Mouse (Mus musculus) kidney, adult 2 months (tissue): Measurements from ENCODE around the gene Map3k13. TPM values are rescaled to one million over a fixed set of nuclear protein-coding genes. Genes with fewer than 3 reads are reported as not detected.

ENCODE experiments used
- DNase-seq: peaks from one replicate; pipeline ENCODE4 v3.0.0; 2021
- H3K27ac ChIP-seq: fragments of 200-500 bp; 2 replicates; pipeline ENCODE4 v1.5.1; 2012; ENCODE audit warnings: low read depth, low read length, control low read depth, inconsistent platforms; ENCODE audit not compliant: insufficient read depth
- H3K27me3 ChIP-seq: fragments of 200-500 bp; replicated peaks from 2 replicates; pipeline ENCODE4 v1.6.1; 2012; ENCODE audit warnings: mild to moderate bottlenecking, moderate library complexity, low read length, inconsistent platforms; ENCODE audit not compliant: control insufficient read depth, insufficient read depth
- H3K36me3 ChIP-seq: fragments of 200-500 bp; 2 replicates; pipeline ENCODE4 v1.6.1; 2012; ENCODE audit warnings: mild to moderate bottlenecking, moderate library complexity, low read length, inconsistent platforms; ENCODE audit not compliant: control insufficient read depth, insufficient read depth
- H3K4me1 ChIP-seq: fragments of 200-500 bp; 2 replicates; pipeline ENCODE4 v1.6.1; 2011; ENCODE audit warnings: low read length; ENCODE audit not compliant: control insufficient read depth, insufficient read depth
- H3K4me3 ChIP-seq: fragments of 200-500 bp; 2 replicates; pipeline ENCODE4 v1.5.1; 2011; ENCODE audit warnings: mild to moderate bottlenecking, low read depth, low read length, control low read depth; ENCODE audit not compliant: insufficient read depth
- CTCF ChIP-seq: fragments of 200-500 bp; conservative IDR thresholded peaks from 2 replicates; pipeline ENCODE4 v1.5.1; 2011; ENCODE audit warnings: low read depth, mild to moderate bottlenecking, control low read depth, low read length, moderate library complexity, mixed read lengths; ENCODE audit not compliant: insufficient read depth, insufficient read length
- POLR2A ChIP-seq: fragments of 200-500 bp; IDR thresholded peaks from one replicate; pipeline ENCODE4 v1.6.1; 2011; ENCODE audit warnings: low read depth, low read length, control low read depth
- WGBS: fragments of 180-500 bp; shearing (Covaris S2); methylation state at CpG from one replicate; pipeline ENCODE4 v1.1.7; 2018; 5-methylcytosine and 5-hydroxymethylcytosine counted together
- polyA plus RNA-seq: library from polyadenylated mRNA; depleted of rRNA; stranded (reverse); fragments of >200 nt; gene quantifications from 2 replicates; pipeline ENCODE4 v1.2.3, GENCODE M21; 2012

The Map3k13 gene
- polyA plus RNA-seq, 1 experiment: 4.6 TPM

DNA sequence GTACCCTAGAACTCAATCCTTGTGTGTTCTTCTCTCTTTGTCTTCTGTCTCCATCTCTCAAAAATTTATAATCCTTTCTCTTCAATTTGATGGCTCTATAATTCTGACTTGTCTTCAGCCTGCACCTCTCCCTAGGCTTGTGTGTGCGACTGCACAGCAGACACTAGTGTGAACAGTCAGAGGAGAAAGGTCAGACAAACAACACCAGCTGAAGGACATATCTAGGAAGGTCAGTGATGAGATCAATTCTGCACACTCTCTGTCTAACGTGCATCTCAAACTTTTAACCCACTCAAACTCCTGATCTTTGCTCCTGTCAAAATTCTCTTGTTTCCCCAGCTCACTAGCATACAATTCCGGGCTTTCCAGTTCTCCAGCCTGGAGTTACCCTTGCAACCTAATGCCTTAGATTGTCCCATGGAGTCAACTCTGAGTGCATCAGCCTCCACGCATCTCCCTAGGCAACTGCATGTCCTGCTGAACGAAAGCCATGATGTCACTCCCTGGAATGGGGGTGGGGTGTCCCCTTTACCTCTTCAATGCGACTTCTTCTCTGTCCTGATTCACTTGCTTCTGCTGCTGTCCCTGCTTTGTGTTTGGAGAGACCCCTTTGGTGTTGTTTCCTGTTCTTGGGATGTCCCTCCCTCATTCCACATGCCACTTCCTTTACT lies 19.2 kb downstream of the Map3k13 start:
- H3K27ac ChIP-seq: no peak overlapping the region
- no peak overlapping the region for H3K4me3 ChIP-seq
- TF ChIP-seq CTCF (no peak), POLR2A (no peak)
- H3K4me1 ChIP-seq: peaks cover 6% of the 10 kb centered on the region
- no peaks in the 10 kb centered on the region for H3K27me3 ChIP-seq
- 53% methylated on average over 6 of the region's 6 CpGs for WGBS
- DNase-seq: no peak
- no peaks in the 10 kb centered on the region; the same call in 1 of the 2 replicates for H3K36me3 ChIP-seq

DNA sequence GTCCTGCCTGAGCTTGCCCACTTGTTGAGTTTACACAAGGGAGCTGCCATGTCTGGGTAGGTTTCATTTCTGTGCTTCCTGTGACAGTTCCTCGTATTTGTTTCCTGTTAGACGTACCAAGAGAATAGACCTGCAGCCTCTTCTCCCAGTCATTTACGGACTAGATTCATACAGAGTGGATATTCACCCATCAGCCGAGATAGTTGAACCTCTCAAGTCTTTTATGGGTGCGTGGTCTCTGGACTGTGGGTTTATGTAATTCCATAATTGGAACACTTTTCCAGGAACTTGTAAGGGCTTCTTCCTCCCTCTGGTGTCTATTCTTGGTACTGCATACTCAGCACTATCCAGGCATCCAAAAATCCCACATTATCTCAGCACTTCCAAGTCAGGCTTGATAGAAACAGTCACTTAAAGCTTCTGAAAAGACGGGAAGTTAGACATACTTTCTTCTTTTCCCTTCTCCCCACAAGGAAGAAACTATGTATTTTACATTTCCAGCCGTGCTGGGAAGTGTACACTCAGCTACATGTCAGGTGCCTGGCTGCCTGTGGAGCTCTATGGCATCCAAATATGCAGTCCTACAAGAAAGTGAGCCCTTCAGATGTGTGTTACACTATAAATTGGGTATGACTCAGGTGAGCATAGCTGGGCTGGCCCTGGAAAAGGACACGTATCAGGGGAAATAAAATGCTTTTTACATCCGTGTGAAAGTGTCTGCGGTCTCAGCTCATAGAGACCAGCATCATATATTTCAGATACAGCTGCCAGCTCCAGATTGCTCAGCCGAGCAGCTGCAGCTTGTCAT lies 20.9 kb downstream of the Map3k13 start:
- Histone ChIP-seq H3K36me3 (no peaks in the 10 kb centered on the region), H3K27me3 (no peaks in the 10 kb centered on the region), H3K4me3 (no peak overlapping the region), H3K27ac (no peak overlapping the region), H3K4me1 (peaks cover 8% of the 10 kb centered on the region)
- peak; percentile 28; the same call in 1 of the 2 replicates for TF ChIP-seq CTCF
- no peak for TF ChIP-seq POLR2A
- 21% methylated on average over 11 of the region's 11 CpGs for WGBS
- DNase-seq: peak; percentile 82

DNA sequence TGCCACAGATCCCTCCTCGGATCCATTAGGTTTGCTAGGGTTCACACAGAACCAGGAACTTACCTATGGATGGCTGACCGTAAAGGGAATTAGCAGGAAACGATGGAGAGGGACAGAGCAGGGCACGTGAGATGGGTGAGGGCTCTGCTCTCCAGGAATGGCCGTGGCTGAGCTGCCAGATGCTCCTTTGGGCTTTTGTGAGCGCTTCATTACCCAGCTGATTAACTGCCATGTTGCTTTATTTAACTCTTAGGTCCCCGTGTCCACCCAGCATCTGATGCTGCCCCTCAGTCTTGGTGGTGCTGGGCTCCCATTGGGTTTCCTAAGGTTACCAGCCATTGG lies 21.5 kb downstream of the Map3k13 start:
- H3K4me3 ChIP-seq: no peak overlapping the region
- TF ChIP-seq CTCF (no peak), POLR2A (no peak)
- no peak for DNase-seq
- H3K27ac ChIP-seq: no peak overlapping the region
- H3K4me1 ChIP-seq: peaks cover 8% of the 10 kb centered on the region
- H3K27me3 ChIP-seq: no peaks in the 10 kb centered on the region
- 22% methylated on average over 7 of the region's 7 CpGs for WGBS
- H3K36me3 ChIP-seq: no peaks in the 10 kb centered on the region

DNA sequence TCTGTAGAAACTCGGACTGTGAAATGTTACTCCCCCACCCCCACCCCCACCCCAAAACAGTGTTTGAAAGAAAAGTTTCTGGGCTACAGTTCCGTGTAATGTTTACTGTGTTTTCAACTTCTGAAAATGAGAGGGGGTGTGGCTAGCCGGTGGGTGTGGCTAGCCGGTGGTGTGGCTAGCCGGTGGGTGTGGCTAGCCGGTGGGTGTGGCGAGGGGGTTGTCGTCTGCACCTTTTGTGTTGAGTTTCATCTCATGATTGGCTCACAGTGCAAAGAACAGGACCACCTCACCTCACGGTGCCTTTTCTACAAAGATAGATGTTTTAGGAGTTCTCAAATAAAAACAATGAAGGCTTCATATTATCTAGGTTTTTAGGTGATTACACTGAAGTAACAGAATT lies 24.0 kb downstream of the Map3k13 start:
- peak; percentile 78 for DNase-seq
- 17% methylated on average over 9 of the region's 9 CpGs for WGBS

GRCm38 (mm10) chr16:21818629-21819028 lies 24.5 kb downstream of the Map3k13 start:
- peaks cover 8% of the 10 kb centered on the region for H3K4me1 ChIP-seq
- 13% methylated on average over 8 of the region's 8 CpGs for WGBS
- H3K36me3 ChIP-seq: no peaks in the 10 kb centered on the region
- no peak for TF ChIP-seq POLR2A
- TF ChIP-seq CTCF: no peak
- H3K27ac ChIP-seq: peak overlapping the region; percentile 62; the same call in 1 of the 2 replicates
- H3K27me3 ChIP-seq: no peaks in the 10 kb centered on the region
- DNase-seq: peak; percentile 94
- no peak overlapping the region for H3K4me3 ChIP-seq

More for the DNA sequence above, 24.0 kb downstream of the Map3k13 start:
- Histone ChIP-seq H3K27ac (0 out of 2 replicates have a peak overlapping the region, but pooled peaks have one; percentile 34), H3K4me1 (peaks cover 8% of the 10 kb centered on the region), H3K4me3 (no peak overlapping the region), H3K27me3 (no peaks in the 10 kb centered on the region), H3K36me3 (no peaks in the 10 kb centered on the region)
- no peak for TF ChIP-seq POLR2A
- TF ChIP-seq CTCF: no peak

- peak overlapping the region; percentile 73 for H3K27ac ChIP-seq
- no peaks in the 10 kb centered on the region for H3K27me3 ChIP-seq
- 39% methylated on average over 9 of the region's 9 CpGs for WGBS
- DNase-seq: peak; percentile 93
- TF ChIP-seq CTCF: no peak
- no peak for TF ChIP-seq POLR2A
- H3K36me3 ChIP-seq: no peaks in the 10 kb centered on the region
- no peak overlapping the region for H3K4me3 ChIP-seq
- H3K4me1 ChIP-seq: peaks cover 11% of the 10 kb centered on the region
These were observed 31.5 kb downstream of the Map3k13 start for GRCm38 (mm10) chr16:21825612-21826031.

- Histone ChIP-seq H3K36me3 (no peaks in the 10 kb centered on the region), H3K27ac (peak overlapping the region; percentile 89), H3K4me1 (peaks cover 11% of the 10 kb centered on the region), H3K4me3 (peak overlapping the region; percentile 48), H3K27me3 (no peaks in the 10 kb centered on the region)
- peak; percentile 86 for DNase-seq
- TF ChIP-seq POLR2A: no peak
- no peak for TF ChIP-seq CTCF
- WGBS: 10% methylated on average over 4 of the region's 4 CpGs
These were observed 33.0 kb downstream of the Map3k13 start for GRCm38 (mm10) chr16:21827153-21827552.
